Mouse (Mus musculus): ENCODE measurements around the gene Sh3pxd2a.

Sh3pxd2a gene

GRCm38 (mm10) chr19:47264322-47265092 lies 199.7 kb downstream of the Sh3pxd2a start:
- peak; percentile 41 for DNase-seq

- no peak for DNase-seq
Observed at GRCm38 (mm10) chr19:47263621-47264020, 200.6 kb downstream of the Sh3pxd2a start.

GRCm38 (mm10) chr19:47261196-47261595 lies 203.0 kb downstream of the Sh3pxd2a start:
- no peak for DNase-seq

- peak; percentile 33 for DNase-seq
Observed at GRCm38 (mm10) chr19:47259581-47259980, 204.6 kb downstream of the Sh3pxd2a start.

GRCm38 (mm10) chr19:47255919-47256318 lies 208.3 kb downstream of the Sh3pxd2a start:
- DNase-seq, result no peak

- DNase-seq, result no peak
Observed at GRCm38 (mm10) chr19:47255036-47255435, 209.2 kb downstream of the Sh3pxd2a start.

GRCm38 (mm10) chr19:47253053-47253628 lies 211.1 kb downstream of the Sh3pxd2a start:
- peak; percentile 7 for DNase-seq

GRCm38 (mm10) chr19:47250931-47251330 lies 213.3 kb downstream of the Sh3pxd2a start:
- no peak for DNase-seq

GRCm38 (mm10) chr19:47248906-47249568 lies 215.2 kb downstream of the Sh3pxd2a start:
- DNase-seq, result no peak

GRCm38 (mm10) chr19:47248296-47248695 lies 215.9 kb downstream of the Sh3pxd2a start:
- DNase-seq, result no peak

GRCm38 (mm10) chr19:47247791-47248190 lies 216.4 kb downstream of the Sh3pxd2a start:
- DNase-seq, result no peak

GRCm38 (mm10) chr19:47245512-47245911 lies 218.7 kb downstream of the Sh3pxd2a start:
- DNase-seq, result no peak

- no peak for DNase-seq
Observed at GRCm38 (mm10) chr19:47242227-47242626, 222.0 kb downstream of the Sh3pxd2a start.

- DNase-seq, result no peak
Observed at GRCm38 (mm10) chr19:47240957-47241356, 223.2 kb downstream of the Sh3pxd2a start.

- DNase-seq, result no peak
Observed at GRCm38 (mm10) chr19:47240076-47240475, 224.1 kb downstream of the Sh3pxd2a start.

- DNase-seq, result no peak
Observed at GRCm38 (mm10) chr19:47233087-47233486, 231.1 kb downstream of the Sh3pxd2a start.

- no peak for DNase-seq
Observed at GRCm38 (mm10) chr19:47232077-47232865, 231.9 kb downstream of the Sh3pxd2a start.

- DNase-seq, result no peak
Observed at GRCm38 (mm10) chr19:47231389-47231788, 232.8 kb downstream of the Sh3pxd2a start.

GRCm38 (mm10) chr19:47230682-47231081 lies 233.5 kb downstream of the Sh3pxd2a start:
- DNase-seq, result no peak

GRCm38 (mm10) chr19:47230082-47230481 lies 234.1 kb downstream of the Sh3pxd2a start:
- no peak for DNase-seq

GRCm38 (mm10) chr19:47229461-47229860 lies 234.7 kb downstream of the Sh3pxd2a start:
- no peak for DNase-seq

- no peak for DNase-seq
Observed at GRCm38 (mm10) chr19:47228725-47229252, 235.4 kb downstream of the Sh3pxd2a start.

- no peak for DNase-seq
Observed at GRCm38 (mm10) chr19:47225791-47226190, 238.4 kb downstream of the Sh3pxd2a start.
